In genomic region chr7:79284889-79285280, GRCm38 (mm10) we compare ENCODE assay signal across 17 mouse cellular contexts. TPM values are rescaled to one million over a fixed set of nuclear protein-coding genes. Genes with fewer than 3 reads are reported as not detected.
A peak's percentile ranks its signal among the peaks of the same experiment; 100 is the strongest.
DNase-seq lines count a peak whose midpoint lies in the region; ATAC-seq and TF ChIP-seq lines count a peak whose summit lies in the region.
"Had no signal": no experiment of that assay in that cellular context is flagged by ENCODE, and none has a peak within 500 bp of the region (broad histone marks: within the 10 kb centered on the region; RNA-seq: fewer than 3 reads in every experiment).

No protein-coding gene starts in this region.

- no peak for TF ChIP-seq POLR2A in MEL (IDR thresholded peaks at IDR 0.05; ENCODE audit: control insufficient read depth in 1 of 2, insufficient read depth in 1 of 2, low read depth in 1 of 2, low read length in 2 of 2, poor library complexity in 1 of 2)

- WGBS in forebrain, embryonic 15.5 days = 66% methylated on average over 8 of the region's 8 CpGs
- WGBS in forebrain, embryonic 13.5 days = 85% methylated on average over 8 of the region's 8 CpGs
- WGBS in liver, embryonic 15.5 days (ENCODE audit: insufficient replicate concordance) = 62% methylated on average over 8 of the region's 8 CpGs

- H3K27ac ChIP-seq in forebrain, embryonic 15.5 days (replicated peaks) = peak overlapping the region; percentile 31
- H3K27ac ChIP-seq in forebrain, embryonic 13.5 days = no peak overlapping the region
- peak overlapping the region; percentile 84 for H3K27ac ChIP-seq in left cerebral cortex, adult 2 months
- H3K27ac ChIP-seq in MEL (ENCODE audit: control insufficient read depth, low read depth, low read length) = peak overlapping the region; percentile 52
- peak overlapping the region; percentile 81 for H3K27ac ChIP-seq in liver, embryonic 15.5 days (replicated peaks)
- H3K27ac ChIP-seq: midbrain, embryonic 10.5 days; neural tube, embryonic 12.5 days had no signal

- H3K27me3 ChIP-seq in forebrain, embryonic 15.5 days = no peaks in the 10 kb centered on the region
- H3K27me3 ChIP-seq in forebrain, embryonic 13.5 days = no peaks in the 10 kb centered on the region
- no peaks in the 10 kb centered on the region for H3K27me3 ChIP-seq in MEL (ENCODE audit: control insufficient read depth in 1 of 2, insufficient read depth in 2 of 2, low read length in 2 of 2)
- H3K27me3 ChIP-seq in liver, embryonic 15.5 days = no peaks in the 10 kb centered on the region
- H3K27me3 ChIP-seq: neural tube, embryonic 12.5 days; Patski had no signal

- no peak for TF ChIP-seq EP300 in MEL (IDR thresholded peaks at IDR 0.05; ENCODE audit: low read depth in 1 of 2, low read length in 2 of 2)

- no peak for TF ChIP-seq RAD21 in MEL (IDR thresholded peaks at IDR 0.05; ENCODE audit: low read depth, low read length)

- ATAC-seq in forebrain, embryonic 15.5 days (replicated peaks) = no peak
- ATAC-seq in forebrain, embryonic 13.5 days = no peak
- ATAC-seq in liver, embryonic 15.5 days (ENCODE audit: insufficient read depth) = no peak
- ATAC-seq: forebrain, embryonic 16.5 days had no signal

- 0 out of 2 replicates have a peak, but pooled peaks cover 2% of the 10 kb centered on the region for H3K36me3 ChIP-seq in forebrain, embryonic 15.5 days
- no peaks in the 10 kb centered on the region for H3K36me3 ChIP-seq in forebrain, embryonic 13.5 days (ENCODE audit: poor library complexity, severe bottlenecking)
- H3K36me3 ChIP-seq in MEL (ENCODE audit: control insufficient read depth in 1 of 2, insufficient read depth in 2 of 2, low read length in 2 of 2) = peaks cover 0 to 29% of the 10 kb centered on the region in 2 experiments; a peak in 3 of 4 replicates
- H3K36me3 ChIP-seq in liver, embryonic 15.5 days (replicated peaks) = peaks cover 8% of the 10 kb centered on the region; the same call in 1 of the 2 replicates
- H3K36me3 ChIP-seq: neural tube, embryonic 12.5 days had no signal

- no peak for TF ChIP-seq CTCF in left cerebral cortex, adult 2 months (IDR thresholded peaks at IDR 0.05)
- no peak for TF ChIP-seq CTCF in MEL (IDR thresholded peaks at IDR 0.05 in 2 of 3, conservative IDR thresholded peaks at IDR 0.05 in 1 of 3; ENCODE audit: control insufficient read depth in 1 of 3, insufficient read depth in 1 of 3, low read depth in 2 of 3, low read length in 3 of 3, poor library complexity in 1 of 3, severe bottlenecking in 1 of 3)

- H3K4me2 ChIP-seq in forebrain, embryonic 15.5 days (replicated peaks) = no peak overlapping the region
- H3K4me2 ChIP-seq in forebrain, embryonic 13.5 days = no peak overlapping the region
- H3K4me2 ChIP-seq in liver, embryonic 15.5 days = peak overlapping the region; percentile 52
- H3K4me2 ChIP-seq: lung, embryonic 14.5 days; neural tube, embryonic 12.5 days had no signal

- peaks cover 30% of the 10 kb centered on the region for H3K4me1 ChIP-seq in forebrain, embryonic 15.5 days
- peaks cover 32% of the 10 kb centered on the region for H3K4me1 ChIP-seq in forebrain, embryonic 13.5 days
- H3K4me1 ChIP-seq in MEL (ENCODE audit: control insufficient read depth in 1 of 2, insufficient read depth in 2 of 2, low read length in 2 of 2) = peaks cover 22 to 34% of the 10 kb centered on the region in 2 experiments
- peaks cover 81% of the 10 kb centered on the region for H3K4me1 ChIP-seq in liver, embryonic 15.5 days (replicated peaks)

- peak in 1 of 2 experiments; percentile 8 for DNase-seq in left cerebral cortex, adult 2 months (ENCODE audit: extremely low spot score in 1 of 2, low spot score in 2 of 2)
- DNase-seq in left cerebral cortex, adult 9 months (ENCODE audit: low spot score in 2 of 2) = no peak
- no peak for DNase-seq in MEL (ENCODE audit: low read depth, low spot score)
- DNase-seq in kidney, adult 11 months = no peak
- no peak for DNase-seq in adrenal gland, adult 2 months
- DNase-seq: cerebellum, adult 2 months; gastrocnemius, postnatal 14 days; heart, postnatal 36 days; kidney, adult 18-20 months; lung, embryonic 14.5 days had no signal

- H3K9me3 ChIP-seq in forebrain, embryonic 15.5 days = no peaks in the 10 kb centered on the region
- no peaks in the 10 kb centered on the region for H3K9me3 ChIP-seq in forebrain, embryonic 13.5 days (replicated peaks)
- no peaks in the 10 kb centered on the region for H3K9me3 ChIP-seq in MEL (replicated peaks; ENCODE audit: insufficient read depth, low read length)
- H3K9me3 ChIP-seq in liver, embryonic 15.5 days (replicated peaks) = no peaks in the 10 kb centered on the region
- H3K9me3 ChIP-seq: midbrain, embryonic 10.5 days; neural tube, embryonic 12.5 days had no signal

- H3K4me3 ChIP-seq in forebrain, embryonic 15.5 days = no peak overlapping the region
- no peak overlapping the region for H3K4me3 ChIP-seq in forebrain, embryonic 13.5 days
- no peak overlapping the region for H3K4me3 ChIP-seq in left cerebral cortex, adult 2 months
- H3K4me3 ChIP-seq in MEL (ENCODE audit: control insufficient read depth in 1 of 2, insufficient read depth in 1 of 2, low read depth in 2 of 2, low read length in 2 of 2) = no peak overlapping the region
- no peak overlapping the region for H3K4me3 ChIP-seq in liver, embryonic 15.5 days (replicated peaks)
- H3K4me3 ChIP-seq: midbrain, embryonic 10.5 days; neural tube, embryonic 12.5 days had no signal

- no peak overlapping the region for H3K9ac ChIP-seq in forebrain, embryonic 15.5 days (replicated peaks)
- H3K9ac ChIP-seq in forebrain, embryonic 13.5 days = no peak overlapping the region
- no peak overlapping the region for H3K9ac ChIP-seq in MEL (ENCODE audit: control insufficient read depth, low read depth, low read length, poor library complexity, severe bottlenecking)
- peak overlapping the region; percentile 27; the same call in 1 of the 2 replicates for H3K9ac ChIP-seq in liver, embryonic 15.5 days
- H3K9ac ChIP-seq: lung, embryonic 14.5 days; neural tube, embryonic 12.5 days had no signal

- intact Hi-C loops in left cerebral cortex, adult 2 months (cut with DNase I) = no loop called here

- H3K79me2 ChIP-seq in MEL (ENCODE audit: control insufficient read depth, insufficient read depth, low read length, poor library complexity) = peaks cover 29% of the 10 kb centered on the region; the same call in 1 of the 2 replicates

TF ChIP-seq in MEL, 35 proteins besides CTCF, POLR2A, EP300 and RAD21:
- no peak for TF ChIP-seq SIN3A (IDR thresholded peaks at IDR 0.05; ENCODE audit: low read length)
- no peak for TF ChIP-seq ZC3H11A (IDR thresholded peaks at IDR 0.05; ENCODE audit: low read depth, low read length)
- no peak for TF ChIP-seq MAX (IDR thresholded peaks at IDR 0.05; ENCODE audit: low read length)
- no peak for TF ChIP-seq POLR2AphosphoS5 (IDR thresholded peaks at IDR 0.05; ENCODE audit: borderline replicate concordance, low read depth, low read length)
- TF ChIP-seq NELFE (IDR thresholded peaks at IDR 0.05; ENCODE audit: low read depth, low read length) = no peak
- no peak for TF ChIP-seq GABPA (IDR thresholded peaks at IDR 0.05; ENCODE audit: low read depth, low read length)
- no peak for TF ChIP-seq CHD1 (IDR thresholded peaks at IDR 0.05; ENCODE audit: low read depth, low read length)
- no peak for TF ChIP-seq MYB (IDR thresholded peaks at IDR 0.05; ENCODE audit: low read depth, low read length)
- no peak for TF ChIP-seq SMC3 (IDR thresholded peaks at IDR 0.05; ENCODE audit: low read depth, low read length)
- no peak for TF ChIP-seq JUND (IDR thresholded peaks at IDR 0.05; ENCODE audit: low read depth, low read length)
- TF ChIP-seq KAT2A (conservative IDR thresholded peaks at IDR 0.05; ENCODE audit: low read depth, low read length) = no peak
- TF ChIP-seq POLR2AphosphoS2 (IDR thresholded peaks at IDR 0.05; ENCODE audit: low read length) = no peak
- TF ChIP-seq MAFK (IDR thresholded peaks at IDR 0.05; ENCODE audit: borderline replicate concordance, low read depth, low read length) = no peak
- TF ChIP-seq TAL1 (IDR thresholded peaks at IDR 0.05; ENCODE audit: low read length) = no peak
- TF ChIP-seq UBTF (IDR thresholded peaks at IDR 0.05; ENCODE audit: borderline replicate concordance, insufficient read depth, low read depth, low read length) = no peak
- no peak for TF ChIP-seq GATA1 (IDR thresholded peaks at IDR 0.05; ENCODE audit: low read depth, low read length)
- TF ChIP-seq TBP (IDR thresholded peaks at IDR 0.05; ENCODE audit: low read depth, low read length) = no peak
- TF ChIP-seq ZKSCAN1 (IDR thresholded peaks at IDR 0.05; ENCODE audit: low read depth, low read length) = no peak
TF ChIP-seq in MEL: peak in this region for 0.

RNA-seq across cellular contexts. Expression of gene Abhd2, which starts 11.9 kb away (rescaled TPM):
- 23.1 and 24.0 TPM in 2 replicates for polyA plus RNA-seq in forebrain, embryonic 15.5 days (2015; fragmentation: Nextera tagmentation; extraction: Ambion mirVana)
- polyA plus RNA-seq in forebrain, embryonic 13.5 days (2015; fragmentation: Nextera tagmentation; extraction: Ambion mirVana) = 16.9 and 17.3 TPM in 2 replicates
- total RNA-seq in left cerebral cortex, adult 2 months (2021) = 100 to 1,000 TPM; 103 to 116 TPM
- total RNA-seq in MEL (2012; rRNA removed) = 13.6 and 13.7 TPM in 2 replicates
- polyA plus RNA-seq in MEL (2012; ENCODE audit: insufficient read depth in 1 of 2, insufficient read length in 2 of 2, low read depth in 1 of 2, low replicate concordance in 2 of 2, missing spikeins in 1 of 2) = 10 to 100 TPM in 1 of 2 experiments, not detected in 1; 32.0 TPM
- 11.4 TPM in 2 replicates for polyA plus RNA-seq in liver, embryonic 15.5 days (2015; fragmentation: Nextera tagmentation; extraction: Ambion mirVana)
- total RNA-seq in adrenal gland, adult 2 months (2021) = 1,000 to 10,000 TPM; 1,164 to 1,465 TPM
- 187 and 262 TPM in 2 replicates for polyA plus RNA-seq in adrenal gland, adult 2 months (2012; rRNA removed)
